Mouse (Mus musculus): Measurements from ENCODE around the gene Cyp4f15.

GRCm38 (mm10) chr17:32658246-32658645, 27.2 kb upstream of the Cyp4f15 start:
- TF ChIP-seq CTCF (IDR thresholded peaks at IDR 0.05; ENCODE audit: low read depth, low read length) (no peak), GATA1 (IDR thresholded peaks at IDR 0.05; ENCODE audit: borderline replicate concordance, low read length) (no peak), GATA2 (IDR thresholded peaks at IDR 0.05; ENCODE audit: borderline replicate concordance, low read depth, low read length) (no peak), POLR2AphosphoS5 (IDR thresholded peaks at IDR 0.05; ENCODE audit: insufficient replicate concordance, low read depth, low read length) (no peak)

Data from G1E (cell line).